Mouse (Mus musculus): ENCODE measurements around the gene Tram2.

GRCm38 (mm10) chr1:21053009-21053408, 26.0 kb downstream of the Tram2 start:
- TF ChIP-seq CTCF (IDR thresholded peaks at IDR 0.05; ENCODE audit: low read depth, low read length) (no peak), POLR2AphosphoS5 (IDR thresholded peaks at IDR 0.05; ENCODE audit: insufficient replicate concordance, low read depth, low read length) (no peak), GATA1 (IDR thresholded peaks at IDR 0.05; ENCODE audit: borderline replicate concordance, low read length) (no peak), TAL1 (conservative IDR thresholded peaks at IDR 0.05; ENCODE audit: low read depth, low read length) (no peak)

Data from G1E (cell line).